Mouse (Mus musculus) megakaryocyte, embryonic 14.5 days (primary cell): ENCODE results near the gene Trim46. TPM values are rescaled to one million over a fixed set of nuclear protein-coding genes. Genes with fewer than 3 reads are reported as not detected.

Source experiments
- H3K27me3 ChIP-seq: replicated peaks from 2 replicates; pipeline ENCODE3; 2012; ENCODE audit warnings: inconsistent platforms
- H3K36me3 ChIP-seq: replicated peaks from 2 replicates; pipeline ENCODE3; 2012; ENCODE audit warnings: low read length, inconsistent platforms, mixed read lengths
- H3K4me1 ChIP-seq: 2 replicates; pipeline ENCODE4 v1.6.1; 2012; ENCODE audit warnings: inconsistent platforms
- H3K4me3 ChIP-seq: replicated peaks from 2 replicates; pipeline ENCODE3; 2012; ENCODE audit warnings: moderate library complexity, mild to moderate bottlenecking, inconsistent platforms
- H3K9me3 ChIP-seq: 2 replicates; pipeline ENCODE4 v1.6.1; 2012; ENCODE audit warnings: inconsistent platforms
- FLI1 ChIP-seq: IDR thresholded peaks from 2 replicates; pipeline ENCODE4 v1.6.1; 2012; ENCODE audit warnings: low read length, inconsistent platforms, mixed read lengths
- GATA1 ChIP-seq: IDR thresholded peaks from 3 replicates; pipeline ENCODE4 v1.6.1; 2012; ENCODE audit warnings: mixed read lengths, low read length, inconsistent platforms, borderline replicate concordance
- polyA plus RNA-seq: library from polyadenylated mRNA; stranded (reverse); fragments of >175 nt; gene quantifications from 2 replicates; pipeline ENCODE4 v1.2.3, GENCODE M21; 2012; ENCODE audit warnings: low replicate concordance; ENCODE audit not compliant: insufficient read depth

Trim46 gene
- polyA plus RNA-seq, 1 experiment, result 2.1 TPM

DNA sequence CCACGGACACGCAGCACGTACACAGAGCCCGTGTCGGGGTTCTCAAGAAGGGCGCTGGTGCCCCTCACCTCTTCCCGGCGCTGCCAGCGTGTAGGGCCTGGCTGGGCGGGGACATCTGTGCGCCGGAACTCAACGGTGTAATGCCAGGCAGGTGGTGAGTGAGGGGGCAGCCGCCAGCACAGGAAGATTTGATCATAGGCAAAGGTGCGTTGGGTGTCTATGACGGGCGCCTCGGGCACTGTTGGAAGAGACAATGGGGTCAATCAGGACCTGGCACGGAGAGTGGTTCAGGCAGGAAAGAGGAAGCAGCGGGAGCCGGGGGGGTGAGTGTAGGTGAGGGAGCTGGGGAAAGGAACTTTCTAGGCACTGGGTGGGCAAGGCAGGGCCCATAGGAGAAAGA is 8.4 kb downstream of the Trim46 start:
- no peaks in the 10 kb centered on the region for H3K9me3 ChIP-seq
- H3K36me3 ChIP-seq, result peaks cover 34% of the 10 kb centered on the region
- H3K4me1 ChIP-seq, result peaks cover 35% of the 10 kb centered on the region
- TF ChIP-seq FLI1 (no peak), GATA1 (no peak)
- no peak overlapping the region for H3K4me3 ChIP-seq
- peaks cover 40% of the 10 kb centered on the region for H3K27me3 ChIP-seq

GRCm38 (mm10) chr3:89236516-89236915 is 9.6 kb downstream of the Trim46 start:
- Histone ChIP-seq H3K4me3 (no peak overlapping the region), H3K9me3 (no peaks in the 10 kb centered on the region), H3K27me3 (peaks cover 45% of the 10 kb centered on the region), H3K4me1 (peaks cover 37% of the 10 kb centered on the region), H3K36me3 (peaks cover 27% of the 10 kb centered on the region)
- TF ChIP-seq GATA1 (no peak), FLI1 (no peak)

DNA sequence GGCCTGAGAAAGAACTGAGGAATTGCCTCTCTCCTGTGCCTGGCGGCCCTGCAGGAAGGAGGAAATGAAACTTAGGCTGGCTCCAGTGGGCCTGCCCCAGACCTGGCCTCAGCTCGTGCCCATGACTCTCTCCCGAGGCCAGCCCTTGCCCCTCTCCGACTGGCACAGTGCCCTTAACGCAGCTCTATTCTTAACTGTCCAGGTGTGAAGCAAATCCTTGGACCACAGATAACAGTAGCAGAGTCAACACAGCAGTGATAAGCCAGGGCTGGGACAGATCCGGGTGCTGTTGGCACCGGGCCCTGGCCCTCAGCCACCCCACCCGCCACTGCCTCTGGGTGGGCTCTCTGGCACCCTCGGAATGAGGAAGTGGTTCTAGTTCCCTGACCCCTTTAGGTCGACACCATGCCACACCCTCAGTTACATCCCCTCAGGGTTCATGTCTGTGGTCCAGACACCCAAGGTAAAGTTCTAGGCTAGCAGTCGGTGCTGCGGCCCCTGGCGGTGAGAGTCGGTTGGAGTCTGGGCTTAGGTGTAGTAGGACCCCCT is 12.5 kb downstream of the Trim46 start:
- H3K4me1 ChIP-seq, result peaks cover 57% of the 10 kb centered on the region
- H3K9me3 ChIP-seq, result no peaks in the 10 kb centered on the region
- no peak overlapping the region for H3K4me3 ChIP-seq
- no peak for TF ChIP-seq FLI1
- no peak for TF ChIP-seq GATA1
- H3K27me3 ChIP-seq, result peaks cover 60% of the 10 kb centered on the region
- H3K36me3 ChIP-seq, result peaks cover 21% of the 10 kb centered on the region

GRCm38 (mm10) chr3:89232614-89233013 is 13.5 kb downstream of the Trim46 start:
- TF ChIP-seq GATA1 (no peak), FLI1 (no peak)
- H3K27me3 ChIP-seq, result peaks cover 56% of the 10 kb centered on the region
- H3K4me1 ChIP-seq, result peaks cover 61% of the 10 kb centered on the region
- no peaks in the 10 kb centered on the region for H3K9me3 ChIP-seq
- no peak overlapping the region for H3K4me3 ChIP-seq
- peaks cover 12% of the 10 kb centered on the region for H3K36me3 ChIP-seq

GRCm38 (mm10) chr3:89231772-89232275 is 14.3 kb downstream of the Trim46 start:
- Histone ChIP-seq H3K9me3 (no peaks in the 10 kb centered on the region), H3K4me3 (peak overlapping the region; percentile 38), H3K36me3 (peaks cover 9% of the 10 kb centered on the region), H3K4me1 (peaks cover 69% of the 10 kb centered on the region), H3K27me3 (peaks cover 62% of the 10 kb centered on the region)
- TF ChIP-seq FLI1 (no peak), GATA1 (no peak)

DNA sequence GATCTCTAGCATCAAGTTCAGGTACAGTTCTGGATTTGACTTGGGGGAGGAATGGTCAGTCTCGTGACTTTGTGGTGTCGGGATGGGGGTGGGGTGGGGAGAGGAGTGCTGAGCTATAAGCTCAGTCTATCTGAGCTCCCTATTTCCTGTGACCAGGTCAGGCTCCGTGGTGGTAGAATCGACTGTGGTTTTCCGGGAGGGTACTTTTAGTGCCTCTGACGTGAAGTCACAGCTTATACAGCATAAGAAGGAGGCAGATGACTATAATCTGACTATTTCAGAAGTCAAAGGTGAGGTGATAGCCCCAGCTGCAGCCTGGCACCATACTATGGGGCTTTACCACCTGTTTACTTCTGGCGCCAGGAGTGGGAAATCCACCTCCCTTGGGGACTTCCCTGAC is 14.8 kb downstream of the Trim46 start:
- Histone ChIP-seq H3K9me3 (no peaks in the 10 kb centered on the region), H3K4me1 (peaks cover 71% of the 10 kb centered on the region), H3K4me3 (peak overlapping the region; percentile 33), H3K27me3 (peaks cover 62% of the 10 kb centered on the region), H3K36me3 (peaks cover 9% of the 10 kb centered on the region)
- TF ChIP-seq FLI1, result no peak
- TF ChIP-seq GATA1, result no peak

- Histone ChIP-seq H3K4me3 (peak overlapping the region; percentile 16), H3K27me3 (peaks cover 64% of the 10 kb centered on the region), H3K4me1 (peaks cover 71% of the 10 kb centered on the region), H3K36me3 (peaks cover 9% of the 10 kb centered on the region), H3K9me3 (no peaks in the 10 kb centered on the region)
- no peak for TF ChIP-seq GATA1
- no peak for TF ChIP-seq FLI1
Measured at GRCm38 (mm10) chr3:89230561-89230960, 15.5 kb downstream of the Trim46 start.

DNA sequence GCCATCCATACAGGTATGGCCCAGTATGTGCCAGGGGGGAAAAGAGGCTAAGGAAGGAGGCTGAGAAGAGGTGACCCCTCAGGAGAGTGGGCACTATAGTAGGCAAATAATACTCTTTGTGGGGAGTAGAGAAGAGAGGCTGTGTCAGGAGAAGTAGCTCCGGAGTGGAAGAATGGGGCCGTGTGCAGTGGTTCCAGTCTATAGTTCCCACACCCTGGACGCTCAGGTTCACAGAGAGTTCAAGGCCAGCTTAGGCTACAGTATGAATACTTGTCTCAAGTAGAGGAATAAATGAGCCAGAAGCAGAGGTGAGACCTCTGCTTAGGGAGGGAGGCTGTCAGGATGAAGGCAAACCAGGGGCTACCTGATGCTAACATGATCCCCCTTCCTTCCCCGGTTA is 16.8 kb downstream of the Trim46 start:
- peaks cover 72% of the 10 kb centered on the region for H3K4me1 ChIP-seq
- peaks cover 64% of the 10 kb centered on the region for H3K27me3 ChIP-seq
- no peaks in the 10 kb centered on the region for H3K9me3 ChIP-seq
- H3K4me3 ChIP-seq, result no peak overlapping the region
- H3K36me3 ChIP-seq, result peaks cover 2% of the 10 kb centered on the region
- TF ChIP-seq FLI1, result no peak
- TF ChIP-seq GATA1, result no peak

GRCm38 (mm10) chr3:89228836-89229235 is 17.3 kb downstream of the Trim46 start, which contains the start of gene Muc1:
Gene Muc1, plus strand, starts transcription at chr3:89229057.
- Histone ChIP-seq H3K4me3 (peak within 1 kb of the TSS; percentile 90), H3K9me3 (no peaks in the 10 kb centered on the region), H3K27me3 (peaks cover 67% of the 10 kb centered on the region), H3K36me3 (no peaks in the 10 kb centered on the region), H3K4me1 (peaks cover 71% of the 10 kb centered on the region)
- TF ChIP-seq GATA1 (no peak), FLI1 (no peak)

DNA sequence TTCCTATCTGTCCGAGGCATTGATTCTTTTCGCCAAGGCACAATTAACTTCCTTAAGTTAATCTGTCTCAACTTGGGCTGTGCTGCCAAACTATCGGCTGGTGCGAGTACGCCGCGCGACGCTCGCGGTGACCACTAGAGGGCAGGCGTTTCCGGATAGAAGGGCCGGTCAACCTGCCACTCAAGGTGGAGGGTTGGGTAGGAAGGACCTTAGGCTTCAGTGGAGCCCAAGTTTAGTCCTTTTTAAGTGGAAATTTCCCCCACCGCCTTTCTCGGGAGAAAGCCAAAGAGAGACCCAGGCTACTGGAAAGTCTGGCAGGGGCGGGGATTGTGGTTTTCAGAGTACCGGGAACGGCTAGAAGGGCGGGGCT is 17.9 kb downstream of the Trim46 start:
- peaks cover 74% of the 10 kb centered on the region for H3K27me3 ChIP-seq
- TF ChIP-seq FLI1, result no peak
- no peak for TF ChIP-seq GATA1
- no peaks in the 10 kb centered on the region for H3K36me3 ChIP-seq
- no peaks in the 10 kb centered on the region for H3K9me3 ChIP-seq
- peak overlapping the region; percentile 90 for H3K4me3 ChIP-seq
- peaks cover 68% of the 10 kb centered on the region for H3K4me1 ChIP-seq
